Mouse (Mus musculus) lung, embryonic 16.5 days (tissue): ENCODE measurements around the gene Gmds. TPM values are rescaled to one million over a fixed set of nuclear protein-coding genes. Genes with fewer than 3 reads are reported as not detected.

Experiments used
- ATAC-seq: fragments of 200-750 bp; cut with Nextera tagmentation; 2 replicates; pipeline ENCODE4 v1.8.0; 2017; ENCODE audit warnings: low read depth, mild to moderate bottlenecking, moderate library complexity
- H3K27ac ChIP-seq: fragments of 300-500 bp; sonication (generic); 2 replicates; pipeline ENCODE4 v1.5.1; 2014; ENCODE audit warnings: mild to moderate bottlenecking, control low read depth, low read length
- H3K27me3 ChIP-seq: fragments of 300-500 bp; sonication (generic); 2 replicates; pipeline ENCODE4 v1.6.1; 2014; ENCODE audit warnings: low read depth, low read length, mixed read lengths; ENCODE audit not compliant: control insufficient read depth, insufficient read depth
- H3K36me3 ChIP-seq: fragments of 300-500 bp; sonication (generic); 2 replicates; pipeline ENCODE4 v1.6.1; 2014; ENCODE audit warnings: low read length; ENCODE audit not compliant: control insufficient read depth, insufficient read depth
- H3K4me1 ChIP-seq: fragments of 300-500 bp; sonication (generic); replicated peaks from 2 replicates; pipeline ENCODE4 v1.6.1; 2014; ENCODE audit warnings: low read length, mixed read lengths; ENCODE audit not compliant: control insufficient read depth, insufficient read depth
- H3K4me2 ChIP-seq: fragments of 300-500 bp; sonication (generic); 2 replicates; pipeline ENCODE4 v1.6.1; 2014; ENCODE audit warnings: low read depth, low read length, control low read depth
- H3K4me3 ChIP-seq: fragments of 300-500 bp; sonication (generic); 2 replicates; pipeline ENCODE4 v1.5.1; 2014; ENCODE audit warnings: mild to moderate bottlenecking, low read length, control low read depth
- H3K9ac ChIP-seq: fragments of 300-500 bp; sonication (generic); 2 replicates; pipeline ENCODE4 v1.6.1; 2014; ENCODE audit warnings: low read length, control low read depth
- H3K9me3 ChIP-seq: fragments of 300-500 bp; sonication (generic); 2 replicates; pipeline ENCODE4 v1.6.1; 2016; ENCODE audit warnings: low read length; ENCODE audit not compliant: control insufficient read depth
- WGBS: fragments of 180-500 bp; shearing (Covaris S2); extraction: QIAGEN DNeasy Blood & Tissue Kit; methylation state at CpG from one replicate; pipeline ENCODE4 v1.1.7; 2014; 5-methylcytosine and 5-hydroxymethylcytosine counted together
- polyA plus RNA-seq: library from polyadenylated mRNA; unstranded; fragments of >200 nt; fragmentation: Nextera tagmentation; extraction: Ambion mirVana; gene quantifications from 2 replicates; pipeline ENCODE4 v1.2.1, GENCODE M21; 2015

Gene Gmds
- polyA plus RNA-seq, 1 experiment from 2014 or later, result 20.8 TPM

DNA sequence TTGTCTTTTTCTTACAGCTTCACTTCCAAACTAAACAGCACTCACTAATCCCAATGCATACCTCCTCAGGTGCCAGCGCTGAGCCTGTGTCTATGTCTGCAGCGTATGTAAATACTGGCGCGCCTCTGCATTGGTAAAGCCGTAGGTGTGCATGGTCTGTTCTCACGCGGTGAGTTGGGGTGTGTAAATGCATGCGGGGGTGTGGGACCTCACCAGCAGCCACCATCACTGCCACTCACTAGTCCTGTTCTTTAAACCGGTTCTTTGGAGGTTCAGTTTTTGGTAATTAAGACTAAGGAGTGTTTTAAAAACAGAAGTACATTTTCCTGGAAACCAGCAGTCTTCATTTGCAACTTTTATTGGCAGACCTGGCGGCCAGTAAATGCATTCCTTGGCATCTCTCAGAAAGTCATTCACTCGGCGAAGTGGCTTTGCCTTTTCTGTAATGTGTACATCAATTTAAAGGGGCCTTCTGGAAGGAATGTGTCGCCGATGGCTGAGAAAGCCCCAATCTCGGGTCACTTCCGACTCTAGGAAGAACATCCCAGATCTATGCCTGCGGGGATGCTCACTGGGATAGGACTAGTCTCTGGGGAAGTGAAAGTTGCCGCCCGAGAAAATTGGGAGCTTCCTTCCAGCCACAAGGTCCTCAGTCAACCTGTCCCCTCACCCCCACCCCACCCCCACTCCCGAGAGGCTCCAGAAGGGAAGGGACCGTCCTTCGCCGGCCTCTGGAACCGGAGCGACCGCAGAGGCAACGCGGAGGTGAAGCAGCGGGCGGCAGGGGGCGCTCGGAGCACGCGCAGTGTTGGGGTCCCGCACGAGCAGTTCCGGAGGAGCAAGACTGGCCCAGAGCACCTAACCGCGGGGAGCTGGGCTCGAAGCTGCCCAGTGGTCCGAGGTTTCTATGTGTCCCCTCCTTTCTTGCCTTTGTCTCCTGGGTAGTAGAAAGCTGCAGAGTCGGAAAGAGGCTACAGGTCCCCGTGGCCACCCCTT, 537.7 kb downstream of the Gmds start:
- peak; percentile 84 for ATAC-seq
- H3K36me3 ChIP-seq, result no peaks in the 10 kb centered on the region
- H3K9me3 ChIP-seq, result no peaks in the 10 kb centered on the region
- peaks cover 92% of the 10 kb centered on the region for H3K27me3 ChIP-seq
- WGBS, result 1% methylated on average over 43 of the region's 43 CpGs
- H3K9ac ChIP-seq, result 0 out of 2 replicates have a peak overlapping the region, but pooled peaks have one; percentile 15
- H3K4me1 ChIP-seq, result peaks cover 15% of the 10 kb centered on the region; the same call in 1 of the 2 replicates
- H3K4me3 ChIP-seq, result peak overlapping the region; percentile 17
- H3K27ac ChIP-seq, result no peak overlapping the region
- peak overlapping the region; percentile 55 for H3K4me2 ChIP-seq

DNA sequence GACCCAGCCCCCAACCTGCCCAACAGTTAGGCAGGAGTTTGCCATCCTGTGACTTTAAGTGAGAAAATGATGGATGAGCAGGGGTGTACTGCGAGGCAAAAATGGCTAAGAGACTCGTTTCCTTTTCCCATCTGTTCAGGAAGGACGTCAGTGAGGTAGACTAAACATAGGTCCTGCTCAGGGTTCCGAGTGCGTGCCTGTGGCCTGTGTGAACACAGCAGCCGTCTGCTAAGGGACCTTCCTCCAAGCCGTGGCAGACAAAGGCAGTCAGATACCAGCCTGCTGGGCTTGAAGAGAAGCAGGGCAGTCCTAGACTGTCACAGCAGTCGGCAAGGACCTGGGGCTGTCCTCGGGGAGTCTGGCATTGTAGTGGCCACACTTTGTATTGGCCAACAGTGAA, 540.5 kb downstream of the Gmds start:
- H3K4me3 ChIP-seq, result no peak overlapping the region
- H3K4me2 ChIP-seq, result peak overlapping the region; percentile 34
- H3K27me3 ChIP-seq, result peaks cover 85% of the 10 kb centered on the region
- no peaks in the 10 kb centered on the region for H3K36me3 ChIP-seq
- H3K9me3 ChIP-seq, result no peaks in the 10 kb centered on the region
- peaks cover 14% of the 10 kb centered on the region; the same call in 1 of the 2 replicates for H3K4me1 ChIP-seq
- ATAC-seq, result peak; percentile 30; the same call in 1 of the 2 replicates
- H3K27ac ChIP-seq, result no peak overlapping the region
- no peak overlapping the region for H3K9ac ChIP-seq
- WGBS, result 13% methylated on average over 9 of the region's 9 CpGs

DNA sequence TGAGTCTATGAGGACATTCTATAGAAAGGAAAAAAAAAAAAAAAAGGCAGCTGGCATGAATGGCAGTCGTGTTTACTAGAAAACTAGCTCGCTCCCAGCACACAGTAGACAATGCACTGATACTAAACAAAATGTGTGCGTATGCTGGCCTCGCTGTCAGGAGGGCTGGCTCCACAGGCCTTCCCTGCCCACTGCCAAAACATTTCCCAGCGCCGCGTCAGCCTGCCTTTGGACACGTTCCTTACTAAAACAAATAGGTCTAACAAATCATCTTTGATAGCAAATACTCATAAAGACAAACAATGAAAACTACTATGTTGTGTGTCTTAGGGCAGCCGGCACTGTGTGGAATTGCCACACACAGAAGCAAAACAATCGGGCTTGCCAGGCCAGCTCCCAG, 541.2 kb downstream of the Gmds start:
- peak overlapping the region; percentile 34 for H3K4me2 ChIP-seq
- H3K4me3 ChIP-seq, result peak overlapping the region; percentile 13
- ATAC-seq, result no peak
- no peaks in the 10 kb centered on the region for H3K36me3 ChIP-seq
- H3K9me3 ChIP-seq, result no peaks in the 10 kb centered on the region
- WGBS, result 30% methylated on average over 10 of the region's 10 CpGs
- H3K27me3 ChIP-seq, result peaks cover 79% of the 10 kb centered on the region
- peaks cover 16% of the 10 kb centered on the region; the same call in 1 of the 2 replicates for H3K4me1 ChIP-seq
- no peak overlapping the region for H3K27ac ChIP-seq
- H3K9ac ChIP-seq, result no peak overlapping the region

DNA sequence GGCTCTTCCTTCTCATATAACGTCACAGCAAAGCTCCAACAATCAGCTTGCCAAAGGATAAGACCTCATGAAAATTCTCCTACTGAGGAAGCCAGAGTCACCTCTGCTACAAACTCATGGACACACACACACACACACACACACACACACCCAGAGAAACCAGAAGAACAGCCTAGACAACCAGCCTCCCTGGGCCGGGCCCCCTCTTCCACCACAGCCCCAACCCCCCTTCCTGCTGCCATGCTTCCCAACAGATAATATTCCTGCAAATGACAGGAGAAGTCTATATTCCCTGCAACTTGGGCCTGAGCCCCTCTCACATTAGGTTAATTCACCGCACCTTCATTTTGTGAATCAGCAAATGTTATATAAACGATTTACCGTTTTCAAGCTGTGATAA, 545.4 kb downstream of the Gmds start:
- no peak overlapping the region for H3K4me3 ChIP-seq
- no peak overlapping the region; the same call in 1 of the 2 replicates for H3K4me2 ChIP-seq
- no peaks in the 10 kb centered on the region for H3K9me3 ChIP-seq
- 17% methylated on average over 5 of the region's 5 CpGs for WGBS
- H3K27ac ChIP-seq, result no peak overlapping the region
- H3K4me1 ChIP-seq, result peaks cover 11% of the 10 kb centered on the region; the same call in 1 of the 2 replicates
- H3K9ac ChIP-seq, result no peak overlapping the region
- H3K36me3 ChIP-seq, result no peaks in the 10 kb centered on the region
- H3K27me3 ChIP-seq, result peaks cover 39% of the 10 kb centered on the region
- ATAC-seq, result no peak

DNA sequence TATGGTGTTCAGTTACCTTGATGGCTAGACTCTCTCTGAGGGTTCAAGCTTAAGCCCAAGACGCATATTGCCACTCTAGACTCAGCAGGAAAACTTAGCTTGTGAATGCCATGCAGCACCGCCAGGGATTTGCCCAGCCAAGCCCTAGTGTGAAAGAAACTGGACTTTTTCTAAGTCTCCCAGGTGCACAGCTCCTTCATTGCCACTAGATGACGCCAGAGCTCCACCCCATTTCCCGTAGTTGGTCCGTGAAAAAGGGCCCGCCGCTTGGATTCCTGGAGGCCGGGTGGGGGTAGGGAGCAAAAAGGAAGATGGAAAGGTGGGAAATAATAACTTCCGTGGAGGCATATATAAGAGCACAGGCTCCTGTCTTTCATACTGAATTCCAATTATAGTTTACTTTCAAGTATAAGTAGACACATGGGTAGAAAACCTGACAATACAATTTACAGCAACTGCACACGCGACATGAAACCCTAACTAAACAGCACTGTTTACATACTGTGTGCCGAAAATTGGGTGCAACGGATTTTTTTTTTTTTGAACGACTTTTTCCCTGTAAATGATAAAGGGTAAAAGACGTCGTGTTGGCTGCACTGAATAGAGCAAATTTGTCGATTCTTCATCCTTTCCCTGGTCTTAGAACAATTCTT, 545.9 kb downstream of the Gmds start:
- whole genome bisulfite sequencing, result 7% methylated on average over 17 of the region's 17 CpGs
- peak overlapping the region; percentile 29 for H3K4me3 ChIP-seq
- ATAC-seq, result peak; percentile 49; the same call in 1 of the 2 replicates
- no peaks in the 10 kb centered on the region for H3K9me3 ChIP-seq
- peaks cover 34% of the 10 kb centered on the region for H3K27me3 ChIP-seq
- no peaks in the 10 kb centered on the region for H3K36me3 ChIP-seq
- no peak overlapping the region for H3K9ac ChIP-seq
- peak overlapping the region; percentile 49 for H3K4me2 ChIP-seq
- H3K27ac ChIP-seq, result no peak overlapping the region
- H3K4me1 ChIP-seq, result peaks cover 8% of the 10 kb centered on the region; the same call in 1 of the 2 replicates

DNA sequence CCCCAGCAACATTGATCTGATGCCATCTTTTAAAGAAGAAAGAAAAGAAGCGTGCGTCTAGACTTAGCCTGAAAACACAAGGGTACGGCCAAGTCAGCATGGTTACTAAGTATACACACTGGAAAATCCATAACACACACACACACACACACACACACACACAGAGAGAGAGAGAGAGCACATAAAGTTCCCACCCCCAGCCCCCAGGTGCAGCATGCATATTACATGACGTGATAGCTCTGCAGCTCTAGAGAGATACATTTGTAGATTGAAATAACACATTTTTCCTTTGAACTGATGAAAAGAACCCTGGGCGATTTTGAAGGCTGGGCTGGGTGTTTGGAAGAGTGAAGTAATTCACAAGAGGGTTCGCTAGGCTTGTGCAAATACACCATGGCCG, 553.8 kb downstream of the Gmds start:
- Histone ChIP-seq H3K9ac (no peak overlapping the region), H3K9me3 (no peaks in the 10 kb centered on the region), H3K27ac (no peak overlapping the region), H3K4me1 (no peaks in the 10 kb centered on the region), H3K4me3 (no peak overlapping the region), H3K27me3 (no peaks in the 10 kb centered on the region), H3K36me3 (no peaks in the 10 kb centered on the region), H3K4me2 (no peak overlapping the region)
- ATAC-seq, result peak; percentile 34; the same call in 1 of the 2 replicates
- WGBS, result 43% methylated on average over 7 of the region's 7 CpGs

DNA sequence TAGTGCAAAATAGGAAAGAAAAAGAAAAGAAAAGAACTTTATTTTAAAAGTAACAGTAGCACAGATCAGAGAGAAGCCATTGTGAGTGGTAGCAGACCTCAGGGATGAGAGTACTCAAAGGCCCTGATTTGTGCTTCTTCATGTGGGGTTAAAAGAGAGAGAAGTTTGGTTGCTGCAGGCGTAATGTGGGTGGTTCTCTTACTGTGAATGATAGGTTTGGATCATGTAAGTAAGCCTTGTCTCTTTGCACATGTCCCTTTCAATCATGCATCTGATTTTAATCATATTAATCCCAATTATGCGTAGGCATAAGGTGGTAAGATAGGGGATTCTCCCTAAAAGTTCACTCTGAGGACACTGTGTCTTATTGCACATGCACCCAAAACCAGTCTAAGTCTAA, 556.5 kb downstream of the Gmds start:
- no peak overlapping the region for H3K9ac ChIP-seq
- no peak overlapping the region for H3K27ac ChIP-seq
- no peak overlapping the region for H3K4me3 ChIP-seq
- no peaks in the 10 kb centered on the region for H3K36me3 ChIP-seq
- no peaks in the 10 kb centered on the region for H3K4me1 ChIP-seq
- H3K27me3 ChIP-seq, result no peaks in the 10 kb centered on the region
- no peaks in the 10 kb centered on the region for H3K9me3 ChIP-seq
- 90% methylated on average over 2 of the region's 2 CpGs for WGBS
- no peak overlapping the region for H3K4me2 ChIP-seq
- no peak for ATAC-seq

DNA sequence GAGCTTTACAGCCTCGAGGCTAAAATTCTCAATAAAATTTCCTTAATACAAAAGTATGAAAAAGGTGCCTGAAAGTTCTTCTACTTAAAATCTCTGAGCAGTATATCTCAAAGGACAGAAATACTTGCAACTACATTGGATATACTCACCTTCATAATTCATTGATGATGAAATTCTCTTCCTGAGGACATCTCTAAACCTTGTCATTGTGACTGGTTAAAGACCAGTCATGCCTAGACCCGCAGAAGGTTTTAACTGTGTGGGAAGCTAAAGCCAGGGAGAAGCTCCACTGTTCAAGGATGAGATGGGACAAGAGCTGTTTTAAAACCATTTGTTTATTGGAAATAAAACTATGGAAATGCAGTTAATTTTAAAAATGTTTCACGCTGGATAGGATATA, 558.2 kb downstream of the Gmds start:
- WGBS, result 85% methylated on average over 3 of the region's 3 CpGs
- Histone ChIP-seq H3K9ac (no peak overlapping the region), H3K27me3 (no peaks in the 10 kb centered on the region), H3K4me3 (no peak overlapping the region), H3K27ac (no peak overlapping the region), H3K36me3 (no peaks in the 10 kb centered on the region), H3K9me3 (no peaks in the 10 kb centered on the region), H3K4me1 (no peaks in the 10 kb centered on the region), H3K4me2 (no peak overlapping the region)
- no peak for ATAC-seq
